Mouse (Mus musculus) brain, adult 2 months (tissue): ENCODE measurements around the gene Cylc1.

Source experiments
- DNase-seq: peaks from one replicate; pipeline ENCODE4 v3.0.0; 2011; ENCODE audit warnings: low read depth, low spot score

Cylc1 gene

GRCm38 (mm10) chrX:111110118-111110517 lies at the start of gene Cylc1:
Cylc1 (plus strand) TSS chrX:111110418.
- DNase-seq = no peak

GRCm38 (mm10) chrX:111078680-111079079 lies 31.5 kb upstream of the Cylc1 start:
- DNase-seq = no peak

- DNase-seq = no peak
Observed at GRCm38 (mm10) chrX:111168040-111168439, 57.8 kb downstream of the Cylc1 start, which contains the start of gene Gm10112. Gm10112 (plus strand) TSS chrX:111168340.
